ENCODE assay signal across 10 mouse cellular contexts in the genomic region with DNA sequence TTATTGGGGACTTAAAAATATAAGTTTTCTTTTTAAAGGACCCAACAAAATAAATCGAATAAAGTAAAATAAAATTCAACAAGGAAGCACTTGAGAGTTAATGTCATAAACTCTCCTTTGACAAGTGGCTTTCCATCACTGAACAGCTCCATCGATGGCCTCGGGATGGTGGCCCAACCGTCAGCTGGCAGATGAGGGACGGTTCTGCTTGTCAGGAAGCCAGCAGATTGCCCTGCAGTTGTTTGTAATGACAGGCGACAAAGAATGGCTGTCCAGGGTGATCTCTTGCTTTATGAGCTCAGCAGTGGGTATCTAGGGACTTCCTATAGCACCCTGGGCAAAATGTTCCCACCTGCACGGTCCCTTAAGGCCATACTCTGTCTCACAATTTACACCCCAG.
"Had no signal": no experiment of that assay in that cellular context is flagged by ENCODE, and none has a peak within 500 bp of the region (broad histone marks: within the 10 kb centered on the region; RNA-seq: fewer than 3 reads in every experiment).

No protein-coding gene starts in this region.

- H3K27me3 ChIP-seq: limb, embryonic 15.5 days; liver, embryonic 12.5 days; midbrain, embryonic 13.5 days; neural tube, embryonic 15.5 days had no signal

- H3K4me1 ChIP-seq: liver, embryonic 12.5 days; midbrain, embryonic 13.5 days; neural tube, embryonic 15.5 days had no signal

- H3K9me3 ChIP-seq: limb, embryonic 15.5 days; liver, embryonic 12.5 days; midbrain, embryonic 13.5 days; neural tube, embryonic 15.5 days had no signal

- DNase-seq: kidney, adult 11 months; kidney, postnatal 10 days; right cerebral cortex, adult 18-20 months; right cerebral cortex, postnatal 25 days; thymus, postnatal 36 days had no signal

- H3K4me2 ChIP-seq: limb, embryonic 15.5 days; liver, embryonic 12.5 days; midbrain, embryonic 13.5 days; neural tube, embryonic 15.5 days had no signal

- ATAC-seq: liver, embryonic 12.5 days; midbrain, embryonic 13.5 days had no signal

- H3K36me3 ChIP-seq: limb, embryonic 15.5 days; liver, embryonic 12.5 days; midbrain, embryonic 13.5 days; neural tube, embryonic 15.5 days had no signal

- H3K27ac ChIP-seq: limb, embryonic 15.5 days; liver, embryonic 12.5 days; midbrain, embryonic 13.5 days; neural tube, embryonic 15.5 days had no signal

- H3K4me3 ChIP-seq: limb, embryonic 15.5 days; liver, embryonic 12.5 days; midbrain, embryonic 13.5 days; myocyte; neural tube, embryonic 15.5 days had no signal

- H3K9ac ChIP-seq: limb, embryonic 15.5 days; liver, embryonic 12.5 days; midbrain, embryonic 13.5 days; neural tube, embryonic 15.5 days had no signal
